Mouse (Mus musculus) kidney, embryonic 15.5 days (tissue): ENCODE data around the gene Abca7. TPM values are rescaled to one million over a fixed set of nuclear protein-coding genes. Genes with fewer than 3 reads are reported as not detected.
"Not testable (repeated sequence)": the region's sequence is repeated elsewhere in the genome, so short reads cannot be mapped to it uniquely, and the experiment has no call there.

ENCODE experiments used
- ATAC-seq: fragments of 200-750 bp; cut with Nextera tagmentation; replicated peaks from 2 replicates; pipeline ENCODE4 v1.8.0; 2017; ENCODE audit warnings: moderate TSS enrichment; ENCODE audit not compliant: low FRiP score
- H3K27ac ChIP-seq: fragments of 300-500 bp; sonication (generic); 2 replicates; pipeline ENCODE4 v1.5.1; 2015; ENCODE audit warnings: mild to moderate bottlenecking, inconsistent platforms
- H3K27me3 ChIP-seq: fragments of 300-500 bp; sonication (generic); 2 replicates; pipeline ENCODE4 v1.6.1; 2015; ENCODE audit warnings: inconsistent platforms
- H3K36me3 ChIP-seq: fragments of 300-500 bp; sonication (generic); 2 replicates; pipeline ENCODE4 v1.6.1; 2015; ENCODE audit warnings: inconsistent platforms
- H3K4me1 ChIP-seq: fragments of 300-500 bp; sonication (generic); 2 replicates; pipeline ENCODE4 v1.6.1; 2015; ENCODE audit warnings: inconsistent platforms
- H3K4me2 ChIP-seq: fragments of 300-500 bp; sonication (generic); 2 replicates; pipeline ENCODE4 v1.6.1; 2015; ENCODE audit warnings: moderate library complexity, mild to moderate bottlenecking, inconsistent platforms
- H3K4me3 ChIP-seq: fragments of 300-500 bp; sonication (generic); replicated peaks from 2 replicates; pipeline ENCODE4 v1.5.1; 2015; ENCODE audit warnings: mild to moderate bottlenecking, inconsistent platforms
- H3K9ac ChIP-seq: fragments of 300-500 bp; sonication (generic); 2 replicates; pipeline ENCODE4 v1.6.1; 2015; ENCODE audit warnings: mild to moderate bottlenecking, inconsistent platforms
- H3K9me3 ChIP-seq: fragments of 300-500 bp; sonication (generic); replicated peaks from 2 replicates; pipeline ENCODE4 v1.6.1; 2016; ENCODE audit warnings: inconsistent platforms
- WGBS: fragments of 180-500 bp; shearing (Covaris S2); methylation state at CpG from one replicate; pipeline ENCODE4 v1.1.7; 2015; ENCODE audit warnings: mixed read lengths; 5-methylcytosine and 5-hydroxymethylcytosine counted together
- polyA plus RNA-seq: library from polyadenylated mRNA; unstranded; fragments of >200 nt; fragmentation: Nextera tagmentation; extraction: Ambion mirVana; gene quantifications from 2 replicates; pipeline ENCODE4 v1.2.1, GENCODE M21; 2015

Gene Abca7
- polyA plus RNA-seq, 1 experiment from 2014 or later: 4.5 TPM

- Histone ChIP-seq H3K4me2 (peak overlapping the region; percentile 70), H3K4me1 (peaks cover 62% of the 10 kb centered on the region), H3K36me3 (peaks cover 30% of the 10 kb centered on the region), H3K27ac (peak overlapping the region; percentile 98), H3K27me3 (no peaks in the 10 kb centered on the region), H3K9me3 (no peaks in the 10 kb centered on the region), H3K9ac (peak overlapping the region; percentile 85), H3K4me3 (peak overlapping the region; percentile 73)
- peak; percentile 96 for ATAC-seq
- under 1% methylated on average over 47 of the region's 47 CpGs for WGBS
Measured at GRCm38 (mm10) chr10:80053259-80053780, 57.0 kb downstream of the Abca7 start.

DNA sequence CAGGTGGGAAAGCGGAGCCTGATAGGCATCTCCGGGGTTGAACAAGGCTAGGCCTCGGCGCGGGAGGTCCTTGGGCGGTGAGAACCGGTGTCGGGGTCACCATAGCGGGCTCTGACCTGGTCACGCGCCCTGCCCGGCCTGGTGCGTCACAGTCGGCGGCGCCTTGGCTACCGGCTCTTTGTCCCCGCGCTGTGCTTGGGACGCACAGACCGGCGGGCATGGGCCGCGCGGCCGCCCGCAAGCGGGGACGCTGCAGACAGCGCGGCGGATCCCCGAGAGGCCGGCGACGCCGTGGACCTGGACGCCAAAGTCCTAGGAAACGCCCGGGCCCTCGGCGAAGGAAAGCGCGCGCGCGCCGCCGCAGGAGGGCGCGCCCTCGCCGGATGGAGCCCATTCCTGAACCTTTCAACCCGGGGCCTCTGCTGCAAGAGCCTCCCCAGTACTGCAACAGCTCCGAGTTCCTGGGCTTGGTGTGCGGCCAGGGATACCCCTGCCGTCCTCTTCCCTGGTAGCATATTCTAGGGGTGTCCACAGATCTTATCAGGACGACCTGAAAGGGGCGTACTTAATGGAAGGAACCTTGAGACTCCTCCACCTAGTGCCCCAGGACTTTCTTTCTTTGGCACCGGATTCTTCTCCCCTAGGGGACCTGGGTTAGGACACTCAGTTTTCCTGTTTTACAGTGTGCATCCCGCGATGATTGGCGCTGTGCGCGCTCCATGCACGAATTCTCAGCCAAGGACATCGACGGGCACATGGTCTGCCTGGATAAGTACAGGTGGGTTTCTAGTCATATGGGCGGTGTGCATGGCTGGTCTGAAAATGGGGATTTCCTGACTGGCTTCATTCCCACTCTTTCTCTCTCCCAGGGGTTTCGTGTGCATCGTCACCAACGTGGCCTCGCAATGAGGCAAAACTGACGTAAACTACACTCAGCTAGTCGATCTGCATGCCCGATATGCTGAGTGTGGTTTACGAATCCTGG is 57.8 kb downstream of the Abca7 start:
- Histone ChIP-seq H3K27ac (peak overlapping the region; percentile 98), H3K4me2 (peak overlapping the region; percentile 70), H3K27me3 (no peaks in the 10 kb centered on the region), H3K4me1 (peaks cover 56% of the 10 kb centered on the region), H3K4me3 (peak overlapping the region; percentile 73), H3K36me3 (peaks cover 38% of the 10 kb centered on the region), H3K9ac (peak overlapping the region; percentile 85), H3K9me3 (no peaks in the 10 kb centered on the region)
- under 1% methylated on average over 77 of the region's 77 CpGs for WGBS
- ATAC-seq: peak; percentile 61

DNA sequence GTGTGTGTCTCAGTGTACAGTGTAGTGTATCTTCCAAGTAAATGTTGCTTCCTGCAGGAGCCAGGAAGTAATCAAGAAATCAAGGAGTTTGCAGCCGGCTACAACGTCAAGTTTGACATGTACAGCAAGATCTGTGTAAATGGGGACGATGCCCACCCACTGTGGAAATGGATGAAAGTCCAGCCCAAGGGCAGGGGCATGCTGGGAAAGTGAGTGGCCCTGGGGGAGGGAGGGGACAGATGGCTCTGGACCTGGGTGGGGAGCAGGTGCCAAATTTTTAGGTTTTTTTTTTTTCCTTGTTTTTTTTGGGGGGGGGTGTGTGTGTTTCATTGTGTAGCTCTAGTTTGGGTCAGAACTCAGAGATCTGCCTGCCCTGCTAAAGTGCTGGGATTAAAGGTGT is 58.6 kb downstream of the Abca7 start:
- Histone ChIP-seq H3K4me2 (peak overlapping the region; percentile 70), H3K27ac (peak overlapping the region; percentile 98), H3K4me3 (peak overlapping the region; percentile 73), H3K36me3 (peaks cover 46% of the 10 kb centered on the region), H3K4me1 (peaks cover 54% of the 10 kb centered on the region), H3K9ac (peak overlapping the region; percentile 85)
- WGBS: 16% methylated on average over 3 of the region's 3 CpGs
- H3K27me3 ChIP-seq, ATAC-seq, H3K9me3 ChIP-seq: not testable (repeated sequence)

- Histone ChIP-seq H3K9ac (0 out of 2 replicates have a peak overlapping the region, but pooled peaks have one; percentile 85), H3K27ac (peak overlapping the region; percentile 22; the same call in 1 of the 2 replicates), H3K36me3 (peaks cover 50% of the 10 kb centered on the region), H3K4me1 (peaks cover 50% of the 10 kb centered on the region), H3K4me3 (peak overlapping the region; percentile 73), H3K27me3 (no peaks in the 10 kb centered on the region), H3K9me3 (no peaks in the 10 kb centered on the region), H3K4me2 (peak overlapping the region; percentile 70)
- 77% methylated on average over 5 of the region's 5 CpGs for WGBS
- ATAC-seq: no peak
Measured at GRCm38 (mm10) chr10:80055364-80055763, 59.1 kb downstream of the Abca7 start.

GRCm38 (mm10) chr10:80055891-80056290 is 59.6 kb downstream of the Abca7 start:
- Histone ChIP-seq H3K27me3 (no peaks in the 10 kb centered on the region), H3K9me3 (no peaks in the 10 kb centered on the region), H3K4me3 (no peak overlapping the region), H3K36me3 (peaks cover 56% of the 10 kb centered on the region), H3K27ac (no peak overlapping the region), H3K4me2 (no peak overlapping the region), H3K4me1 (peaks cover 48% of the 10 kb centered on the region), H3K9ac (no peak overlapping the region)
- no peak for ATAC-seq
- WGBS: 77% methylated on average over 10 of the region's 10 CpGs

DNA sequence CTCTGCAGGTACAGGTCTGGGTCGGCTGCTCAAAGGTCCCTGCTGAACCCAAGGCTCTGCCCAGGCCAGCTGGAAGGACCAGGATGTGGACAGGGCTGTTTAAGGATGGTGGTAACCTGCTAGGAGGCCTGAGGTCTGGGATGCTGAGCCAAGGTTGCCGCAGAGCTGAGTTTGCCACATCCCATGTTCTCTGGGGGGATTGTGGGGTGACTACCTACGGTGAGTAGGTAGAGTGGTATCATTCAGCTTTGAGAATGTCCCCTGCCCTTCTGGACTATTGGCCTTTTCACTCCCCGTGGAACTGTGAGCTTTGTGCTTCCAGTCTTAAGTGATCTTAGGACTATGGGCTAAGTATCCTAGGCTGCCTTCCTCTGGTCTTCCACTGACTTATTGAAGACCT is 60.2 kb downstream of the Abca7 start:
- no peak overlapping the region for H3K9ac ChIP-seq
- peaks cover 42% of the 10 kb centered on the region for H3K4me1 ChIP-seq
- H3K4me3 ChIP-seq: no peak overlapping the region
- H3K36me3 ChIP-seq: peaks cover 62% of the 10 kb centered on the region
- no peak overlapping the region for H3K27ac ChIP-seq
- no peaks in the 10 kb centered on the region for H3K9me3 ChIP-seq
- no peaks in the 10 kb centered on the region for H3K27me3 ChIP-seq
- H3K4me2 ChIP-seq: no peak overlapping the region
- no peak for ATAC-seq
- WGBS: 89% methylated on average over 4 of the region's 4 CpGs

GRCm38 (mm10) chr10:80056976-80057682 is 60.8 kb downstream of the Abca7 start:
- no peak overlapping the region for H3K27ac ChIP-seq
- H3K9me3 ChIP-seq: no peaks in the 10 kb centered on the region
- H3K27me3 ChIP-seq: no peaks in the 10 kb centered on the region
- peaks cover 68% of the 10 kb centered on the region for H3K36me3 ChIP-seq
- no peak for ATAC-seq
- peaks cover 36% of the 10 kb centered on the region for H3K4me1 ChIP-seq
- 90% methylated on average over 27 of the region's 27 CpGs for WGBS
- no peak overlapping the region for H3K4me2 ChIP-seq
- H3K4me3 ChIP-seq: no peak overlapping the region
- H3K9ac ChIP-seq: no peak overlapping the region

DNA sequence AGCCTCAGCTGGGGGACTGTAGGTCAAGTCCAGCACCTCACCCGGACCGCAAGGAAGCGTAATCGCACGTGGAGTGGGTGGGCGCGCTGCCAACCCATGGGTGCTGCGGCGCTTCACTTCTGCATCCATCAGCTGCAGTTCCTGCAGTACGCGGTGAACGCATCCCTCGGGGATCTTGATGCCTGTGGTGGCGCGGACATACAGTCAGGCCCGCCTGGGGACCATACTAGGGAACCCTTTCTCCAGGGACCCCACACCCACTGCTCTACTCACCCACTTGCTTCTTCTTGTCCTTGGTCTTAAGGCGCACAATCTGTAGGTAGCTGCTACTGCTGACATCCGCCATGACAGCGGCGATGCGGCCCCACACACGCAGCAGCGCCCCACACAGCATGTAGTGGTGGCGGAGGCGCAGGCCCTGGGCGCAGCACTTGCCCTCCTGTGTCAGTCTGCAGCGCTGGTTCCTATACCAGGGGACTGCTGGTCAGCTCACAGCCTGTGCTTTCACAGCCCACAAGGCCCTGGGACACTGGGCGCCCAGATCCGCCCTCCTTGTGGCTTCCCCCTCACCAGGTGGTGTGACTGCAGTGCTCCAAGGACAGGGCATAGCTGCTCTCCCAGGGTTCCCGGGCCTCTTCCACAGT is 61.5 kb downstream of the Abca7 start:
- no peaks in the 10 kb centered on the region for H3K27me3 ChIP-seq
- H3K9ac ChIP-seq: no peak overlapping the region
- no peak overlapping the region for H3K4me2 ChIP-seq
- WGBS: 83% methylated on average over 30 of the region's 30 CpGs
- H3K36me3 ChIP-seq: peaks cover 74% of the 10 kb centered on the region
- H3K27ac ChIP-seq: no peak overlapping the region
- no peaks in the 10 kb centered on the region for H3K9me3 ChIP-seq
- H3K4me1 ChIP-seq: peaks cover 29% of the 10 kb centered on the region
- H3K4me3 ChIP-seq: no peak overlapping the region
- no peak for ATAC-seq

DNA sequence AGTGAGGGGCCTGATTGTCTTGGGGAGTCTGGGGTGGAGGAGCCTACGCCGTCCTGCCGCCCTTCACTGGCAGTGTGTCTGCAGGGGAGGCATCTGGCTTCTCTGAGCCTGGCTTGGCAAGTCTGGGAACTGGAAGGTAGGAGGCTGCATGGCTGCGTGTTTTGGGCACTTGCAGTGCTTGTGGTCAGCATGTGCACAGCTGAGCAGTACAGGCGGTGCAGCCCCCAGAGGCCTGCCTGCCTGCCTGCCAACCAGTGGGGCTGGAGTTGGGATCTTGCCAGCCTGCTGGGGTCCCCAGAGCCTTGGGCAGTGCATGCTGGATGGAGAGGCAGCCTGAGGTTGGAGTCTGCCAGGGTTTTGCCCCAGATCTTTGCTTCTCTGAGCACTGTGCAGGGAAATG is 66.8 kb downstream of the Abca7 start:
- H3K4me3 ChIP-seq: no peak overlapping the region
- H3K36me3 ChIP-seq: peaks cover 82% of the 10 kb centered on the region
- H3K27ac ChIP-seq: no peak overlapping the region
- 90% methylated on average over 5 of the region's 5 CpGs for WGBS
- no peak for ATAC-seq
- no peaks in the 10 kb centered on the region for H3K27me3 ChIP-seq
- H3K4me1 ChIP-seq: peaks cover 16% of the 10 kb centered on the region; the same call in 1 of the 2 replicates
- no peaks in the 10 kb centered on the region for H3K9me3 ChIP-seq
- H3K9ac ChIP-seq: no peak overlapping the region
- no peak overlapping the region for H3K4me2 ChIP-seq

DNA sequence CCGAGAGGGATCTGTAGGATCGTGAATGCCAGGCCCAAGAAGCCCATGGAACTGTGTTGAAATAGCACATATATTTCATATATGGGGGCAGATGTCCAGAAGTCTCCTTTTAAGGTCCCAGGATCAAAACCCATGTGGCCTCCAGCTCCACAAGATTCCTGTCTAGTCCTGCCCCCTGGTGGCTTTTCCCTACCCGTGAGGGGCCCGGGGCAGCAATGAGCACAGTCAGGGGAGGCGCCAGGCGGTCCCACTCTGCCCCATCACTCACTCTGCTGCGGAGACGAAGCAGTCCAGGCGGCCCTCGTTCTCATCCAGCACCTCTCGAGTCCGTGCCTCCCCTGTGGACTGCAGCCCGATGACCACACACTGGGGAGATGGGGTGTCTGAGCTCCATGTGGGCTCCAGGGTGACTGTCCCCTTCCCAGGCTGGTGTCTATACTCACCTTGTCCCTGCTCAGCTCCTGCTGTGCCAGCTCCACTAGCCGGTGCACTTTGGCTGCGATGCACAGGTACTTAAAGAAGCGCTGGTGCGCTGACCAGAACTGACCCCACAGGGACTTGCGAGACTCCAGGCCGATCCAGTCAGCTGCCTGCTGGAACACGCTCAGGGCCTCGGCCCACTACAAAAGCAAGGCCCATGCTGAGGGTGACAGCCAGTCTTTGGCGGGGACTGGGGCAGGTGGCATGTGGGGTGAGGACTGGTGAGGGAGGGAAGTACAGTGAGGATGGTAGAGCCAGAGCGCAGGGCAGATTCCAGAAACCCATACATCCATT is 67.8 kb downstream of the Abca7 start:
- Histone ChIP-seq H3K9me3 (no peaks in the 10 kb centered on the region), H3K27ac (no peak overlapping the region), H3K27me3 (no peaks in the 10 kb centered on the region), H3K9ac (no peak overlapping the region), H3K4me1 (peaks cover 16% of the 10 kb centered on the region; the same call in 1 of the 2 replicates), H3K36me3 (peaks cover 77% of the 10 kb centered on the region), H3K4me3 (no peak overlapping the region), H3K4me2 (no peak overlapping the region)
- WGBS: 73% methylated on average over 23 of the region's 23 CpGs
- no peak for ATAC-seq
